Mouse (Mus musculus): ENCODE measurements at regions not wholly inside any gene's neighbourhood (a gene's known extent, or its start where the extent isn't known, plus 50 kb on each side); places are given as distances from the start of the nearest gene placed in this dataset.

GRCm38 (mm10) chr3:83537711-83538110 is 228.4 kb upstream of the Sfrp2 start:
- no peak for TF ChIP-seq CTCF (IDR thresholded peaks at IDR 0.05; ENCODE audit: borderline replicate concordance, control insufficient read depth, extremely low read depth, insufficient read depth, low read length, poor library complexity)
- no peak for TF ChIP-seq POLR2A (IDR thresholded peaks at IDR 0.05; ENCODE audit: control insufficient read depth, extremely low read depth, insufficient read depth, low read length, poor library complexity)
